Mouse (Mus musculus) G1E-ER4 (cell line): ENCODE results near the gene Psap. TPM values are rescaled to one million over a fixed set of nuclear protein-coding genes. Genes with fewer than 3 reads are reported as not detected.

Experiments
- GATA1 ChIP-seq: IDR thresholded peaks from one replicate; pipeline ENCODE4 v1.8.0; 2012; ENCODE audit warnings: low read length, inconsistent platforms
- polyA plus RNA-seq: library from polyadenylated mRNA; stranded (reverse); fragments of >175 nt; gene quantifications from 2 replicates; pipeline ENCODE4 v1.2.3, GENCODE M21; 2012

Gene Psap
- polyA plus RNA-seq, 1 experiment, result 21.5 TPM

GRCm38 (mm10) chr10:60303419-60303818, 26.0 kb downstream of the Psap start:
- TF ChIP-seq GATA1, result no peak

GRCm38 (mm10) chr10:60304854-60305628, 27.6 kb downstream of the Psap start:
- no peak for TF ChIP-seq GATA1

- TF ChIP-seq GATA1, result no peak
Observed at GRCm38 (mm10) chr10:60310629-60311028, 33.2 kb downstream of the Psap start.

- no peak for TF ChIP-seq GATA1
Observed at GRCm38 (mm10) chr10:60313606-60314005, 36.2 kb downstream of the Psap start.

- TF ChIP-seq GATA1, result no peak
Observed at GRCm38 (mm10) chr10:60316166-60316565, 38.7 kb downstream of the Psap start.

- TF ChIP-seq GATA1, result no peak
Observed at GRCm38 (mm10) chr10:60328963-60329650, 51.7 kb downstream of the Psap start.

GRCm38 (mm10) chr10:60334583-60334982, 57.2 kb downstream of the Psap start:
- no peak for TF ChIP-seq GATA1

GRCm38 (mm10) chr10:60335021-60335420, 57.6 kb downstream of the Psap start:
- TF ChIP-seq GATA1, result no peak

GRCm38 (mm10) chr10:60341528-60341927, 64.1 kb downstream of the Psap start:
- no peak for TF ChIP-seq GATA1

GRCm38 (mm10) chr10:60344111-60344510, 66.7 kb downstream of the Psap start:
- TF ChIP-seq GATA1, result no peak

- no peak for TF ChIP-seq GATA1
Observed at GRCm38 (mm10) chr10:60346056-60346455, 68.6 kb downstream of the Psap start.

- no peak for TF ChIP-seq GATA1
Observed at GRCm38 (mm10) chr10:60346701-60347405, 69.4 kb downstream of the Psap start, which contains the start of gene Vsir. TSS of gene Vsir (plus strand) at chr10:60346851.

GRCm38 (mm10) chr10:60347768-60348610, 70.6 kb downstream of the Psap start:
- TF ChIP-seq GATA1, result no peak

GRCm38 (mm10) chr10:60349056-60349455, 71.6 kb downstream of the Psap start:
- TF ChIP-seq GATA1, result no peak

GRCm38 (mm10) chr10:60349644-60350043, 72.2 kb downstream of the Psap start:
- TF ChIP-seq GATA1, result no peak
